Mouse (Mus musculus): ENCODE data around the gene Srsf3. TPM values are rescaled to one million over a fixed set of nuclear protein-coding genes. Genes with fewer than 3 reads are reported as not detected.

The Srsf3 gene
- total and polyA plus RNA-seq, 3 experiments: 171 to 687 (median 380) TPM

GRCm38 (mm10) chr17:29024896-29025565 is 7.4 kb upstream of the Srsf3 start:
- Histone ChIP-seq H3K36me3 (replicated peaks in 1 of 2; ENCODE audit: control insufficient read depth in 1 of 2, insufficient read depth in 1 of 2, low read length in 1 of 2) (no peaks in the 10 kb centered on the region), H3K27ac (ENCODE audit: insufficient read depth, low read depth) (no peak overlapping the region), H3K79me2 (replicated peaks; ENCODE audit: control insufficient read depth, extremely low read depth, insufficient read depth, poor library complexity, severe bottlenecking) (no peaks in the 10 kb centered on the region), H3K9ac (ENCODE audit: insufficient read depth, low read depth) (no peak overlapping the region), H3K4me1 (ENCODE audit: control insufficient read depth in 1 of 2, insufficient read depth in 2 of 2) (peaks cover 0 to 28% of the 10 kb centered on the region in 2 experiments; a peak in 3 of 4 replicates), H3K4me3 (replicated peaks in 1 of 3; ENCODE audit: low read depth in 2 of 3, low read length in 2 of 3, poor library complexity in 1 of 3) (no peak overlapping the region), H3K4me2 (ENCODE audit: insufficient read depth, low read depth, poor library complexity, severe bottlenecking) (no peak overlapping the region), H3K9me3 (replicated peaks; ENCODE audit: low read length) (no peaks in the 10 kb centered on the region), H3K27me3 (replicated peaks) (no peaks in the 10 kb centered on the region)
- in situ Hi-C loops (cut with MboI; ENCODE audit: low pct_ligation_motif_present, low pct_unique_long_range_greater_than_20kb, low sequenced_read_pairs) (no loop called here), dilution Hi-C loops (cut with MboI; ENCODE audit: extremely low pct_ligation_motif_present, extremely low pct_unique_long_range_greater_than_20kb, low sequenced_read_pairs) (no loop called here)
- no peak for DNase-seq (ENCODE audit: extremely low read depth)
- TF ChIP-seq POLR2AphosphoS2 (IDR thresholded peaks at IDR 0.05; ENCODE audit: low read depth, low read length): no peak
- no peak for TF ChIP-seq NRF1 (IDR thresholded peaks at IDR 0.05; ENCODE audit: low read depth, low read length)
- no peak for TF ChIP-seq UBTF (IDR thresholded peaks at IDR 0.05; ENCODE audit: low read depth, low read length)
- no peak for TF ChIP-seq CTCF (conservative IDR thresholded peaks at IDR 0.05 in 1 of 2, IDR thresholded peaks at IDR 0.05 in 1 of 2; ENCODE audit: low read depth in 2 of 2, low read length in 2 of 2)
- no peak for TF ChIP-seq USF2 (conservative IDR thresholded peaks at IDR 0.05; ENCODE audit: low read depth, low read length)
- no peak for TF ChIP-seq ELF1 (IDR thresholded peaks at IDR 0.05; ENCODE audit: low read depth, low read length)
- TF ChIP-seq PAX5 (IDR thresholded peaks at IDR 0.05; ENCODE audit: low read length): no peak
- TF ChIP-seq SIN3A (IDR thresholded peaks at IDR 0.05; ENCODE audit: low read length): no peak
- TF ChIP-seq MAFK (IDR thresholded peaks at IDR 0.05; ENCODE audit: insufficient replicate concordance, low read length): no peak
- TF ChIP-seq JUND (conservative IDR thresholded peaks at IDR 0.05; ENCODE audit: low read depth, low read length): no peak
- TF ChIP-seq USF1 (IDR thresholded peaks at IDR 0.05; ENCODE audit: low read depth, low read length): no peak
- TF ChIP-seq MAZ (IDR thresholded peaks at IDR 0.05; ENCODE audit: low read depth, low read length): no peak

GRCm38 (mm10) chr17:29026652-29027356 is 5.6 kb upstream of the Srsf3 start:
- H3K4me1 ChIP-seq (ENCODE audit: control insufficient read depth in 1 of 2, insufficient read depth in 2 of 2): peaks cover 0 to 20% of the 10 kb centered on the region in 2 experiments; a peak in 3 of 4 replicates
- no peaks in the 10 kb centered on the region for H3K27me3 ChIP-seq (replicated peaks)
- TF ChIP-seq MAFK (IDR thresholded peaks at IDR 0.05; ENCODE audit: insufficient replicate concordance, low read length): no peak
- TF ChIP-seq MEF2A (IDR thresholded peaks at IDR 0.05; ENCODE audit: borderline replicate concordance, low read depth, low read length): no peak
- no peak for TF ChIP-seq USF2 (conservative IDR thresholded peaks at IDR 0.05; ENCODE audit: low read depth, low read length)
- no peak for TF ChIP-seq CHD1 (IDR thresholded peaks at IDR 0.05; ENCODE audit: low read depth, low read length)
- TF ChIP-seq POLR2AphosphoS2 (IDR thresholded peaks at IDR 0.05; ENCODE audit: low read depth, low read length): no peak
- TF ChIP-seq IRF4 (IDR thresholded peaks at IDR 0.05; ENCODE audit: low read depth, low read length): no peak
- no peak for TF ChIP-seq PAX5 (IDR thresholded peaks at IDR 0.05; ENCODE audit: low read length)
- no peak for TF ChIP-seq ZNF384 (IDR thresholded peaks at IDR 0.05; ENCODE audit: low read depth, low read length)
- in situ Hi-C loops (cut with MboI; ENCODE audit: low pct_ligation_motif_present, low pct_unique_long_range_greater_than_20kb, low sequenced_read_pairs): no loop called here
- H3K9ac ChIP-seq (ENCODE audit: insufficient read depth, low read depth): no peak overlapping the region
- dilution Hi-C loops (cut with MboI; ENCODE audit: extremely low pct_ligation_motif_present, extremely low pct_unique_long_range_greater_than_20kb, low sequenced_read_pairs): no loop called here
- no peak for DNase-seq (ENCODE audit: extremely low read depth)
- H3K36me3 ChIP-seq (replicated peaks in 1 of 2; ENCODE audit: control insufficient read depth in 1 of 2, insufficient read depth in 1 of 2, low read length in 1 of 2): no peaks in the 10 kb centered on the region
- no peak overlapping the region for H3K4me2 ChIP-seq (ENCODE audit: insufficient read depth, low read depth, poor library complexity, severe bottlenecking)
- H3K4me3 ChIP-seq (replicated peaks in 1 of 3; ENCODE audit: low read depth in 2 of 3, low read length in 2 of 3, poor library complexity in 1 of 3): no peak overlapping the region
- no peaks in the 10 kb centered on the region for H3K9me3 ChIP-seq (replicated peaks; ENCODE audit: low read length)
- no peak overlapping the region for H3K27ac ChIP-seq (ENCODE audit: insufficient read depth, low read depth)
- H3K79me2 ChIP-seq (replicated peaks; ENCODE audit: control insufficient read depth, extremely low read depth, insufficient read depth, poor library complexity, severe bottlenecking): no peaks in the 10 kb centered on the region
